Mouse (Mus musculus) liver, embryonic 16.5 days (tissue): Measurements from ENCODE around the gene Babam2. TPM values are rescaled to one million over a fixed set of nuclear protein-coding genes. Genes with fewer than 3 reads are reported as not detected.
"Not testable (repeated sequence)": the region's sequence is repeated elsewhere in the genome, so short reads cannot be mapped to it uniquely, and the experiment has no call there.

Experiments
- ATAC-seq: fragments of 200-750 bp; cut with Nextera tagmentation; 2 replicates; pipeline ENCODE4 v1.8.0; 2017; ENCODE audit warnings: low read depth, mild to moderate bottlenecking, moderate number of reproducible peaks, moderate library complexity
- H3K27ac ChIP-seq: fragments of 300-500 bp; sonication (generic); 2 replicates; pipeline ENCODE4 v1.5.1; 2014; ENCODE audit warnings: mild to moderate bottlenecking, low read length
- H3K27me3 ChIP-seq: fragments of 300-500 bp; sonication (generic); 2 replicates; pipeline ENCODE4 v1.6.1; 2014; ENCODE audit warnings: low read depth, low read length, mixed read lengths; ENCODE audit not compliant: control insufficient read depth, insufficient read depth
- H3K36me3 ChIP-seq: fragments of 300-500 bp; sonication (generic); 2 replicates; pipeline ENCODE4 v1.6.1; 2014; ENCODE audit warnings: mild to moderate bottlenecking; ENCODE audit not compliant: control insufficient read depth, insufficient read depth
- H3K4me1 ChIP-seq: fragments of 300-500 bp; sonication (generic); 2 replicates; pipeline ENCODE4 v1.6.1; 2014; ENCODE audit warnings: low read depth, low read length, mixed read lengths; ENCODE audit not compliant: control insufficient read depth
- H3K4me2 ChIP-seq: fragments of 300-500 bp; sonication (generic); 2 replicates; pipeline ENCODE4 v1.6.1; 2014; ENCODE audit warnings: low read depth, low read length, mixed read lengths
- H3K4me3 ChIP-seq: fragments of 300-500 bp; sonication (generic); 2 replicates; pipeline ENCODE4 v1.5.1; 2014; ENCODE audit warnings: low read depth, mild to moderate bottlenecking, low read length
- H3K9ac ChIP-seq: fragments of 300-500 bp; sonication (generic); 2 replicates; pipeline ENCODE4 v1.6.1; 2014; ENCODE audit warnings: low read depth, low read length
- H3K9me3 ChIP-seq: fragments of 300-500 bp; sonication (generic); replicated peaks from 2 replicates; pipeline ENCODE4 v1.6.1; 2016; ENCODE audit warnings: low read length; ENCODE audit not compliant: control insufficient read depth
- WGBS: fragments of 180-500 bp; shearing (Covaris S2); extraction: QIAGEN DNeasy Blood & Tissue Kit; methylation state at CpG from one replicate; pipeline ENCODE4 v1.1.7; 2014; ENCODE audit not compliant: insufficient replicate concordance; 5-methylcytosine and 5-hydroxymethylcytosine counted together
- polyA plus RNA-seq: library from polyadenylated mRNA; unstranded; fragments of >200 nt; fragmentation: Nextera tagmentation; extraction: Ambion mirVana; gene quantifications from 2 replicates; pipeline ENCODE4 v1.2.1, GENCODE M21; 2015

The Babam2 gene
- polyA plus RNA-seq, 1 experiment from 2014 or later: 32.4 TPM

- Histone ChIP-seq H3K4me3 (no peak overlapping the region), H3K9me3 (no peaks in the 10 kb centered on the region), H3K4me1 (no peaks in the 10 kb centered on the region), H3K27me3 (no peaks in the 10 kb centered on the region), H3K9ac (no peak overlapping the region), H3K27ac (no peak overlapping the region), H3K4me2 (no peak overlapping the region), H3K36me3 (no peaks in the 10 kb centered on the region)
- WGBS: 72% methylated on average over 3 of the region's 3 CpGs
- ATAC-seq: no peak
Measured at GRCm38 (mm10) chr5:31787201-31787600, 89.7 kb downstream of the Babam2 start.

- Histone ChIP-seq H3K4me2 (no peak overlapping the region), H3K27ac (no peak overlapping the region), H3K27me3 (no peaks in the 10 kb centered on the region), H3K9me3 (no peaks in the 10 kb centered on the region), H3K4me1 (no peaks in the 10 kb centered on the region), H3K36me3 (no peaks in the 10 kb centered on the region), H3K9ac (no peak overlapping the region), H3K4me3 (no peak overlapping the region)
- 46% methylated on average over 3 of the region's 3 CpGs for WGBS
- ATAC-seq: no peak
Measured at GRCm38 (mm10) chr5:31787622-31788021, 90.1 kb downstream of the Babam2 start.

DNA sequence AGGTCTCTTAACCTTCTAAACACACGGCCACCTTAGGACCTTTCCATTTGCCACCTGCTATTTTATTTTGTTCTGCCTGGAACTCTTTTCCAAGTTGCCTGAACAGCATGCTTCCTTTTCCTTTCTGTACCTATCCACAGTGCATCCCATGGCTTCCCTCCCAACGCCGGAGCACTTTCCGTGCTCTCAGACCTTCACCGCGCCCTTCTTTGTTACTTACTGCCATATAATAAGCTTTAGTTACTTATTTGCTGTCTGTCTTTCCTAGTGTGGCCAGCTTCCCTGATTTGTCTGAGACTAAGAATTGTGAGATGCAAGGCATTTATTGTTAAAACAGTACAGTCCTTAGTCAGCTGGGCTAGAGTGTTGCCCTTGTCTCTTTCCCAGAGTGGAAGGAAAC is 94.9 kb downstream of the Babam2 start:
- H3K4me3 ChIP-seq: no peak overlapping the region
- WGBS: 82% methylated on average over 6 of the region's 6 CpGs
- H3K4me1 ChIP-seq: no peaks in the 10 kb centered on the region
- no peaks in the 10 kb centered on the region for H3K27me3 ChIP-seq
- no peak overlapping the region for H3K4me2 ChIP-seq
- no peaks in the 10 kb centered on the region for H3K9me3 ChIP-seq
- ATAC-seq: no peak
- H3K27ac ChIP-seq: no peak overlapping the region
- no peak overlapping the region for H3K9ac ChIP-seq
- no peaks in the 10 kb centered on the region for H3K36me3 ChIP-seq

DNA sequence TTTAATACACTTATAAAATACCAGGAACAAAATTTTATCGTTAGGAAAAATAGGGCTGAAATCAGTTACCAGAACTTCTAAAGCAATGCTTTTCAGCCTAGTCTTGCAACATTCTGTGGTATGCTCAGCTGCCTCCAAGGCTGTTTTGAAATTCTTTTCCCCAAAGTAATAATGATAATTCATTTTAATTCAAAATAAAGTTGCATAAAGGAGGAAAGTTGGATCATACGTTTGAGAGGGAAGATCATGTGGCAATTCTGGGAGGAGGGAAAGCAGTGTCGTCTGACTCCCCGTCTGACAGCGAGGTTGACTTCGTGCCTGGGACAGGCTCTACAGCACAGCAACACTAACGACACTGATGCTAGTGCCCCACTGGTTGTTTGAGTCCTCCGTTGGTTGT is 95.4 kb downstream of the Babam2 start:
- Histone ChIP-seq H3K27me3 (no peaks in the 10 kb centered on the region), H3K36me3 (no peaks in the 10 kb centered on the region), H3K9me3 (no peaks in the 10 kb centered on the region), H3K4me2 (no peak overlapping the region), H3K4me3 (no peak overlapping the region), H3K4me1 (no peaks in the 10 kb centered on the region), H3K27ac (no peak overlapping the region), H3K9ac (no peak overlapping the region)
- 68% methylated on average over 8 of the region's 8 CpGs for WGBS
- ATAC-seq: no peak

GRCm38 (mm10) chr5:31795414-31795813 is 97.9 kb downstream of the Babam2 start:
- WGBS: 36% methylated on average over 3 of the region's 3 CpGs
- Histone ChIP-seq H3K27me3 (no peaks in the 10 kb centered on the region), H3K36me3 (no peaks in the 10 kb centered on the region), H3K4me2 (no peak overlapping the region), H3K9me3 (no peaks in the 10 kb centered on the region), H3K4me3 (no peak overlapping the region), H3K4me1 (no peaks in the 10 kb centered on the region), H3K27ac (no peak overlapping the region), H3K9ac (no peak overlapping the region)
- ATAC-seq: no peak

- no peak overlapping the region for H3K9ac ChIP-seq
- H3K27ac ChIP-seq: no peak overlapping the region
- no peaks in the 10 kb centered on the region for H3K9me3 ChIP-seq
- H3K36me3 ChIP-seq: no peaks in the 10 kb centered on the region
- no peaks in the 10 kb centered on the region for H3K4me1 ChIP-seq
- no peak overlapping the region for H3K4me2 ChIP-seq
- no peaks in the 10 kb centered on the region for H3K27me3 ChIP-seq
- H3K4me3 ChIP-seq: no peak overlapping the region
- ATAC-seq: no peak
Measured at GRCm38 (mm10) chr5:31796979-31797378, 99.5 kb downstream of the Babam2 start.

GRCm38 (mm10) chr5:31804211-31804610 is 106.7 kb downstream of the Babam2 start:
- not testable (repeated sequence) for H3K9ac ChIP-seq, H3K4me1 ChIP-seq, H3K4me3 ChIP-seq, H3K9me3 ChIP-seq, H3K36me3 ChIP-seq, H3K4me2 ChIP-seq, H3K27ac ChIP-seq, H3K27me3 ChIP-seq
- 81% methylated on average over 8 of the region's 8 CpGs for WGBS
- ATAC-seq: 0 out of 2 replicates have a peak, but pooled peaks have one; percentile 43

GRCm38 (mm10) chr5:31804751-31805150 is 107.3 kb downstream of the Babam2 start:
- 49% methylated on average over 8 of the region's 8 CpGs for WGBS
- H3K4me3 ChIP-seq: no peak overlapping the region
- H3K9ac ChIP-seq: no peak overlapping the region
- no peak overlapping the region for H3K27ac ChIP-seq
- H3K36me3 ChIP-seq: no peaks in the 10 kb centered on the region
- no peaks in the 10 kb centered on the region for H3K27me3 ChIP-seq
- H3K4me2 ChIP-seq: no peak overlapping the region
- ATAC-seq: no peak
- H3K4me1 ChIP-seq: no peaks in the 10 kb centered on the region
- no peaks in the 10 kb centered on the region for H3K9me3 ChIP-seq

GRCm38 (mm10) chr5:31807312-31807711 is 109.8 kb downstream of the Babam2 start:
- H3K27ac ChIP-seq: no peak overlapping the region
- no peaks in the 10 kb centered on the region for H3K9me3 ChIP-seq
- 76% methylated on average over 6 of the region's 6 CpGs for WGBS
- H3K4me2 ChIP-seq: no peak overlapping the region
- no peaks in the 10 kb centered on the region for H3K27me3 ChIP-seq
- no peaks in the 10 kb centered on the region for H3K36me3 ChIP-seq
- H3K9ac ChIP-seq: no peak overlapping the region
- peaks cover 9% of the 10 kb centered on the region for H3K4me1 ChIP-seq
- no peak overlapping the region for H3K4me3 ChIP-seq
- no peak for ATAC-seq

- Histone ChIP-seq H3K36me3 (no peaks in the 10 kb centered on the region), H3K27me3 (no peaks in the 10 kb centered on the region), H3K4me2 (no peak overlapping the region), H3K27ac (no peak overlapping the region), H3K9ac (no peak overlapping the region), H3K4me1 (peaks cover 9% of the 10 kb centered on the region), H3K9me3 (no peaks in the 10 kb centered on the region), H3K4me3 (no peak overlapping the region)
- ATAC-seq: no peak
- WGBS: 73% methylated on average over 2 of the region's 2 CpGs
Measured at GRCm38 (mm10) chr5:31808271-31808670, 110.8 kb downstream of the Babam2 start.
